Mouse (Mus musculus) lung, adult 2 months (tissue): ENCODE measurements at regions not wholly inside any gene's neighbourhood (a gene's known extent, or its start where the extent isn't known, plus 50 kb on each side); places are given as distances from the start of the nearest gene placed in this dataset.

ENCODE experiments used
- DNase-seq: peaks from one replicate; pipeline ENCODE4 v3.0.0; 2022
- H3K4me1 ChIP-seq: fragments of 200-500 bp; 2 replicates; pipeline ENCODE4 v1.6.1; 2011; ENCODE audit warnings: low read length; ENCODE audit not compliant: control insufficient read depth, insufficient read depth
- H3K4me3 ChIP-seq: fragments of 200-500 bp; replicated peaks from 2 replicates; pipeline ENCODE3; 2011; ENCODE audit warnings: low read depth, mild to moderate bottlenecking, control low read depth, low read length; ENCODE audit errors: extremely low read depth
- CTCF ChIP-seq: fragments of 200-500 bp; IDR thresholded peaks from 2 replicates; pipeline ENCODE4 v1.5.1; 2011; ENCODE audit warnings: mild to moderate bottlenecking, low read length, control low read depth; ENCODE audit not compliant: insufficient read depth
- POLR2A ChIP-seq: fragments of 200-500 bp; IDR thresholded peaks from 2 replicates; pipeline ENCODE4 v1.6.1; 2011; ENCODE audit warnings: low read depth, mild to moderate bottlenecking, control low read depth, low read length, borderline replicate concordance; ENCODE audit errors: extremely low read depth
- WGBS: fragments of 180-500 bp; shearing (Covaris S2); methylation state at CpG from one replicate; pipeline ENCODE4 v1.1.7; 2018; 5-methylcytosine and 5-hydroxymethylcytosine counted together

- 63% methylated on average over 3 of the region's 3 CpGs for WGBS
Measured at GRCm38 (mm10) chr9:46746266-46746665, 252.3 kb upstream of the Gm4791 start.

GRCm38 (mm10) chr9:46740496-46740895, 258.0 kb upstream of the Gm4791 start:
- no peak overlapping the region for H3K4me3 ChIP-seq
- H3K4me1 ChIP-seq, result no peaks in the 10 kb centered on the region
- 81% methylated on average over 4 of the region's 4 CpGs for WGBS
- DNase-seq, result no peak
- TF ChIP-seq POLR2A, result no peak
- no peak for TF ChIP-seq CTCF

More at GRCm38 (mm10) chr9:46746266-46746665, 252.3 kb upstream of the Gm4791 start:
- TF ChIP-seq POLR2A, result no peak
- no peak for TF ChIP-seq CTCF
- Histone ChIP-seq H3K4me3 (no peak overlapping the region), H3K4me1 (no peaks in the 10 kb centered on the region)
- no peak for DNase-seq

GRCm38 (mm10) chr9:46739341-46739740, 259.2 kb upstream of the Gm4791 start:
- no peak overlapping the region for H3K4me3 ChIP-seq
- DNase-seq, result no peak
- H3K4me1 ChIP-seq, result no peaks in the 10 kb centered on the region
- 31% methylated on average over 3 of the region's 3 CpGs for WGBS
- no peak for TF ChIP-seq POLR2A
- TF ChIP-seq CTCF, result no peak

- no peak overlapping the region for H3K4me3 ChIP-seq
- WGBS, result 33% methylated on average over 3 of the region's 3 CpGs
Measured at GRCm38 (mm10) chr9:46738634-46739033, 259.9 kb upstream of the Gm4791 start.

GRCm38 (mm10) chr9:46738056-46738455, 260.5 kb upstream of the Gm4791 start:
- Histone ChIP-seq H3K4me3 (no peak overlapping the region), H3K4me1 (no peaks in the 10 kb centered on the region)
- no peak for DNase-seq
- WGBS, result 66% methylated on average over 4 of the region's 4 CpGs
- no peak for TF ChIP-seq CTCF
- no peak for TF ChIP-seq POLR2A

More at GRCm38 (mm10) chr9:46738634-46739033, 259.9 kb upstream of the Gm4791 start:
- no peaks in the 10 kb centered on the region for H3K4me1 ChIP-seq
- no peak for DNase-seq
- TF ChIP-seq CTCF (no peak), POLR2A (no peak)

- Histone ChIP-seq H3K4me3 (no peak overlapping the region), H3K4me1 (no peaks in the 10 kb centered on the region)
- TF ChIP-seq POLR2A, result no peak
- no peak for TF ChIP-seq CTCF
- WGBS, result 52% methylated on average over 3 of the region's 3 CpGs
- DNase-seq, result no peak
Measured at GRCm38 (mm10) chr9:46737446-46737845, 261.1 kb upstream of the Gm4791 start.

- TF ChIP-seq CTCF, result no peak
- no peak for TF ChIP-seq POLR2A
- H3K4me3 ChIP-seq, result no peak overlapping the region
- DNase-seq, result no peak
- no peaks in the 10 kb centered on the region for H3K4me1 ChIP-seq
Measured at GRCm38 (mm10) chr9:46736232-46736631, 262.3 kb upstream of the Gm4791 start.

- TF ChIP-seq CTCF, result peak; percentile 90
- no peak for TF ChIP-seq POLR2A
- 5% methylated on average over 4 of the region's 4 CpGs for WGBS
- H3K4me1 ChIP-seq, result no peaks in the 10 kb centered on the region
- no peak overlapping the region for H3K4me3 ChIP-seq
- DNase-seq, result peak; percentile 83
Measured at GRCm38 (mm10) chr9:46735664-46736067, 262.9 kb upstream of the Gm4791 start.

GRCm38 (mm10) chr9:46728465-46728864, 270.1 kb upstream of the Gm4791 start:
- 32% methylated on average over 5 of the region's 5 CpGs for WGBS
- Histone ChIP-seq H3K4me3 (no peak overlapping the region), H3K4me1 (no peaks in the 10 kb centered on the region)
- TF ChIP-seq POLR2A (no peak), CTCF (no peak)
- no peak for DNase-seq

GRCm38 (mm10) chr9:46724231-46724630, 274.3 kb upstream of the Gm4791 start:
- TF ChIP-seq CTCF (no peak), POLR2A (no peak)
- H3K4me3 ChIP-seq, result no peak overlapping the region
- 87% methylated on average over 5 of the region's 5 CpGs for WGBS
- no peaks in the 10 kb centered on the region for H3K4me1 ChIP-seq
- DNase-seq, result no peak
